Mouse (Mus musculus) MEL (cell line): ENCODE data around the gene Atp13a3. TPM values are rescaled to one million over a fixed set of nuclear protein-coding genes. Genes with fewer than 3 reads are reported as not detected.
A peak's percentile ranks its signal among the peaks of the same experiment; 100 is the strongest.

Experiments used
- DNase-seq: peaks from one replicate; pipeline ENCODE4 v3.0.0; 2011; ENCODE audit warnings: low read depth, low spot score
- H3K27ac ChIP-seq: 2 replicates; pipeline ENCODE4 v1.5.1; 2012; ENCODE audit warnings: low read depth, mild to moderate bottlenecking, control low read depth, low read length, moderate library complexity; ENCODE audit not compliant: control insufficient read depth
- H3K27me3 ChIP-seq, 2 experiments: fragments of 150-350 bp in 1 of 2; sonication (generic) in 1 of 2; 2 replicates each; pipeline ENCODE4 v1.6.1; 2012; ENCODE audit warnings: low read length in 2 of 2, mild to moderate bottlenecking in 2 of 2, improper control_type of control experiment in 1 of 2, moderate library complexity in 1 of 2; ENCODE audit not compliant: insufficient read depth in 2 of 2, control insufficient read depth in 1 of 2
- H3K36me3 ChIP-seq, 2 experiments: 2 replicates each; pipeline ENCODE4 v1.6.1; 2012 to 2014; ENCODE audit warnings: low read length in 2 of 2, improper control_type of control experiment in 1 of 2, inconsistent platforms in 1 of 2, mild to moderate bottlenecking in 1 of 2; ENCODE audit not compliant: insufficient read depth in 2 of 2, control insufficient read depth in 1 of 2
- H3K4me1 ChIP-seq, 2 experiments: fragments of 150-350 bp in 1 of 2; sonication (generic) in 1 of 2; 2 replicates each; pipeline ENCODE4 v1.6.1; 2012; ENCODE audit warnings: low read length in 2 of 2, improper control_type of control experiment in 1 of 2, mild to moderate bottlenecking in 1 of 2; ENCODE audit not compliant: insufficient read depth in 2 of 2, control insufficient read depth in 1 of 2
- H3K4me3 ChIP-seq, 2 experiments: fragments of 150-350 bp in 1 of 2; sonication (generic) in 1 of 2; 2 replicates each; pipeline ENCODE4 v1.5.1; 2012; ENCODE audit warnings: low read depth in 2 of 2, low read length in 2 of 2, mild to moderate bottlenecking in 2 of 2, moderate library complexity in 2 of 2, control low read depth in 1 of 2, improper control_type of control experiment in 1 of 2; ENCODE audit not compliant: control insufficient read depth in 1 of 2, insufficient read depth in 1 of 2
- H3K79me2 ChIP-seq: 2 replicates; pipeline ENCODE4 v1.6.1; 2012; ENCODE audit warnings: mild to moderate bottlenecking, low read length, moderate library complexity; ENCODE audit not compliant: control insufficient read depth, poor library complexity, insufficient read depth
- H3K9ac ChIP-seq: 2 replicates; pipeline ENCODE4 v1.6.1; 2012; ENCODE audit warnings: low read depth, mild to moderate bottlenecking, control low read depth, low read length, moderate library complexity; ENCODE audit not compliant: control insufficient read depth, poor library complexity, severe bottlenecking
- H3K9me3 ChIP-seq: fragments of 150-350 bp; sonication (generic); replicated peaks from 2 replicates; pipeline ENCODE4 v1.6.1; 2012; ENCODE audit warnings: mild to moderate bottlenecking, low read length, improper control_type of control experiment, moderate library complexity; ENCODE audit not compliant: insufficient read depth
- BHLHE40 ChIP-seq: IDR thresholded peaks from 2 replicates; pipeline ENCODE4 v1.6.1; 2012; ENCODE audit warnings: low read depth, mild to moderate bottlenecking, inconsistent platforms, low read length, improper control_type of control experiment, borderline replicate concordance
- CHD2 ChIP-seq: IDR thresholded peaks from 2 replicates; pipeline ENCODE4 v1.6.1; 2011; ENCODE audit warnings: low read length, improper control_type of control experiment
- CTCF ChIP-seq, 3 experiments: IDR thresholded peaks in 2 of 3; conservative IDR thresholded peaks in 1 of 3; 2 replicates each; pipeline ENCODE4 v1.5.1; 2011 to 2012; ENCODE audit warnings: low read length in 3 of 3, low read depth in 2 of 3, mild to moderate bottlenecking in 2 of 3, improper control_type of control experiment in 1 of 3, inconsistent platforms in 1 of 3, mixed read lengths in 1 of 3, moderate library complexity in 1 of 3; ENCODE audit not compliant: control insufficient read depth in 1 of 3, insufficient read depth in 1 of 3, poor library complexity in 1 of 3, severe bottlenecking in 1 of 3
- ELF1 ChIP-seq: IDR thresholded peaks from 2 replicates; pipeline ENCODE4 v1.6.1; 2014; ENCODE audit warnings: low read depth, mild to moderate bottlenecking, inconsistent platforms, low read length, improper control_type of control experiment, moderate library complexity
- EP300 ChIP-seq, 2 experiments: IDR thresholded peaks; 2 replicates each; pipeline ENCODE4 v1.6.1; 2011; ENCODE audit warnings: improper control_type of control experiment in 2 of 2, low read length in 2 of 2, low read depth in 1 of 2, mild to moderate bottlenecking in 1 of 2
- ETS1 ChIP-seq: IDR thresholded peaks from 2 replicates; pipeline ENCODE4 v1.6.1; 2012; ENCODE audit warnings: low read depth, mild to moderate bottlenecking, inconsistent platforms, low read length, improper control_type of control experiment, moderate library complexity
- GABPA ChIP-seq: IDR thresholded peaks from 2 replicates; pipeline ENCODE4 v1.6.1; 2012; ENCODE audit warnings: low read depth, mild to moderate bottlenecking, inconsistent platforms, low read length, improper control_type of control experiment, moderate library complexity
- GATA1 ChIP-seq: IDR thresholded peaks from 2 replicates; pipeline ENCODE4 v1.6.1; 2011; ENCODE audit warnings: low read depth, low read length, improper control_type of control experiment
- HCFC1 ChIP-seq: IDR thresholded peaks from 2 replicates; pipeline ENCODE4 v1.6.1; 2012; ENCODE audit warnings: low read depth, mild to moderate bottlenecking, inconsistent platforms, low read length, improper control_type of control experiment, moderate library complexity
- JUND ChIP-seq: IDR thresholded peaks from 2 replicates; pipeline ENCODE4 v1.6.1; 2011; ENCODE audit warnings: low read depth, mild to moderate bottlenecking, improper control_type of control experiment, low read length
- KAT2A ChIP-seq: conservative IDR thresholded peaks from 2 replicates; pipeline ENCODE4 v1.6.1; 2012; ENCODE audit warnings: low read depth, low read length, improper control_type of control experiment, inconsistent platforms
- MAFK ChIP-seq: IDR thresholded peaks from 2 replicates; pipeline ENCODE4 v1.6.1; 2011; ENCODE audit warnings: low read depth, mild to moderate bottlenecking, low read length, improper control_type of control experiment, borderline replicate concordance
- MAX ChIP-seq: IDR thresholded peaks from 2 replicates; pipeline ENCODE4 v1.6.1; 2011; ENCODE audit warnings: low read length, improper control_type of control experiment
- MEF2A ChIP-seq: IDR thresholded peaks from 2 replicates; pipeline ENCODE4 v1.6.1; 2014; ENCODE audit warnings: low read depth, mild to moderate bottlenecking, inconsistent platforms, low read length, improper control_type of control experiment; ENCODE audit not compliant: poor library complexity, insufficient replicate concordance, severe bottlenecking; ENCODE audit errors: extremely low read depth
- MXI1 ChIP-seq: IDR thresholded peaks from 2 replicates; pipeline ENCODE4 v1.6.1; 2011; ENCODE audit warnings: mild to moderate bottlenecking, low read depth, low read length, improper control_type of control experiment
- MYB ChIP-seq: IDR thresholded peaks from 2 replicates; pipeline ENCODE4 v1.6.1; 2011; ENCODE audit warnings: mild to moderate bottlenecking, low read depth, low read length, improper control_type of control experiment
- MYC ChIP-seq: IDR thresholded peaks from 2 replicates; pipeline ENCODE4 v1.6.1; 2011; ENCODE audit warnings: low read depth, mild to moderate bottlenecking, low read length, improper control_type of control experiment, moderate library complexity
- NELFE ChIP-seq: IDR thresholded peaks from 2 replicates; pipeline ENCODE4 v1.6.1; 2011; ENCODE audit warnings: low read depth, low read length, improper control_type of control experiment
- POLR2A ChIP-seq, 2 experiments: IDR thresholded peaks; 2 replicates each; pipeline ENCODE4 v1.6.1; 2011 to 2012; ENCODE audit warnings: low read length in 2 of 2, mild to moderate bottlenecking in 2 of 2, control low read depth in 1 of 2, improper control_type of control experiment in 1 of 2, low read depth in 1 of 2, moderate library complexity in 1 of 2; ENCODE audit not compliant: control insufficient read depth in 1 of 2, insufficient read depth in 1 of 2, poor library complexity in 1 of 2
- POLR2AphosphoS2 ChIP-seq: IDR thresholded peaks from 2 replicates; pipeline ENCODE4 v1.6.1; 2011; ENCODE audit warnings: low read length, improper control_type of control experiment
- POLR2AphosphoS5 ChIP-seq: IDR thresholded peaks from 2 replicates; pipeline ENCODE4 v1.6.1; 2012; ENCODE audit warnings: low read depth, borderline replicate concordance, mild to moderate bottlenecking, inconsistent platforms, low read length, moderate library complexity, mixed read lengths
- SIN3A ChIP-seq: IDR thresholded peaks from 2 replicates; pipeline ENCODE4 v1.6.1; 2012; ENCODE audit warnings: low read length, improper control_type of control experiment, inconsistent platforms
- SMC3 ChIP-seq: IDR thresholded peaks from 2 replicates; pipeline ENCODE4 v1.6.1; 2011; ENCODE audit warnings: low read depth, low read length, improper control_type of control experiment
- TAL1 ChIP-seq: IDR thresholded peaks from 2 replicates; pipeline ENCODE4 v1.6.1; 2012; ENCODE audit warnings: mild to moderate bottlenecking, inconsistent platforms, low read length, moderate library complexity, mixed read lengths
- TCF12 ChIP-seq: IDR thresholded peaks from 2 replicates; pipeline ENCODE4 v1.6.1; 2014; ENCODE audit warnings: low read depth, mild to moderate bottlenecking, inconsistent platforms, low read length, improper control_type of control experiment, moderate library complexity
- USF2 ChIP-seq, 2 experiments: IDR thresholded peaks; 2 replicates each; pipeline ENCODE4 v1.6.1; 2011 to 2012; ENCODE audit warnings: improper control_type of control experiment in 2 of 2, low read length in 2 of 2, borderline replicate concordance in 1 of 2, inconsistent platforms in 1 of 2, low read depth in 1 of 2, mild to moderate bottlenecking in 1 of 2; ENCODE audit not compliant: insufficient read depth in 1 of 2
- ZC3H11A ChIP-seq: IDR thresholded peaks from 2 replicates; pipeline ENCODE4 v1.6.1; 2012; ENCODE audit warnings: low read depth, mild to moderate bottlenecking, inconsistent platforms, low read length, improper control_type of control experiment
- ZKSCAN1 ChIP-seq: IDR thresholded peaks from 2 replicates; pipeline ENCODE4 v1.6.1; 2012; ENCODE audit warnings: low read depth, mild to moderate bottlenecking, inconsistent platforms, low read length, improper control_type of control experiment, moderate library complexity
- ZMIZ1 ChIP-seq: IDR thresholded peaks from 2 replicates; pipeline ENCODE4 v1.6.1; 2012; ENCODE audit warnings: low read depth, mild to moderate bottlenecking, inconsistent platforms, low read length, improper control_type of control experiment, moderate library complexity
- ZNF384 ChIP-seq: IDR thresholded peaks from 2 replicates; pipeline ENCODE4 v1.6.1; 2012; ENCODE audit warnings: low read depth, mild to moderate bottlenecking, inconsistent platforms, low read length, improper control_type of control experiment
- polyA plus RNA-seq, 2 experiments: library from polyadenylated mRNA; stranded (reverse) in 1 of 2; unstranded in 1 of 2; fragments of >175 nt in 1 of 2; fragments of >200 nt in 1 of 2; gene quantifications; 2 replicates each; pipeline versions ENCODE4 v1.2.1 to v1.2.4; 2012; ENCODE audit warnings: low replicate concordance in 2 of 2, low read depth in 1 of 2; ENCODE audit not compliant: insufficient read length in 2 of 2, insufficient read depth in 1 of 2, missing spikeins in 1 of 2
- total RNA-seq: library from RNA; depleted of rRNA; stranded (reverse); fragments of 300-350 nt; gene quantifications from 2 replicates; pipeline ENCODE4 v1.2.3, GENCODE M21; 2012; rRNA removed

The Atp13a3 gene
- total RNA-seq (120 and 145 TPM in 2 replicates), polyA plus RNA-seq (100 to 1,000 TPM in 1 of 2 experiments, 10 to 100 TPM in 1; 93.3 to 117 TPM)

DNA sequence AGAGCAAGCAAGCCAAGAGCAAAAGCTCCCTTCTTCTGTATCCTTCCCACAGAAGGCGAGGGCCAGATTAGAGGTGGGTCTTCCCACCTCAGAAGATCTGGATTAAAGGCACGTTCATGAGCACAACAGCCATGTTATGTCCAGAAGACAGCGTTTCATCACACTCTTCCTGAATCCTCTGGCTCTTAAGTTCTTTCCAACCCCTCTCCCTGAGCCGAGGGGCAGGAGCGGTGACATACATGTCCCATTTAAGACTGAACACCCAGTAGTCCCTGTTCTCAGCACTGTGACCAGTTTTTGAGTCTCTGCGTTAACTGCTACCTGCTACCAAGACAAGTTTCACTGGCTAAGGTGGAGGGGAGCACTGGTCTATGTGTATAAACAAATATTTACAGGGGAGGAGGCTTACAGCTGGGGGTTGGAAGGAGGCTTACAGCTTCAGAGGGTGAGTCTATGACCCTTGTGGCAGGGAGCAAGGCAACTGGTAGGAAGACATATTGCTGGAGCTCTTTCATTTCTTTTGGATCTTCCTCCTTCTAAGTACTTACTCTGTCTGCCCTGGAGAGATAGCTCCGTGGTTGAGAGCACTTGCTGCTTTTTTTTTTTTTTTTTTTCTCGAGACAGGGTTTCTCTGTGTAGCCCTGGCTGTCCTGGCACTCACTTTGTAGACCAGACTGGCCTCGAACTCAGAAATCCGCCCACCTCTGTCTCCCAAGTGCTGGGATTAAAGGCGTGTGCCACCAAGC is at the start of gene Atp13a3:
Gene Atp13a3, minus strand, starts transcription at position 51 of the 746 bp plus-strand sequence.
- Histone ChIP-seq H3K9me3 (no peaks in the 10 kb centered on the region), H3K36me3 (peaks cover 0 to 36% of the 10 kb centered on the region in 2 experiments; a peak in 2 of 4 replicates), H3K27me3 (no peaks in the 10 kb centered on the region), H3K4me1 (peaks cover 24 to 40% of the 10 kb centered on the region in 2 experiments), H3K4me3 (peak within 1 kb of the TSS in 1 of 2 experiments; percentile 20; a peak in 1 of 4 replicates), H3K27ac (peak within 1 kb of the TSS; percentile 72), H3K9ac (peak within 1 kb of the TSS; percentile 38; the same call in 1 of the 2 replicates), H3K79me2 (no peaks in the 10 kb centered on the region)
- TF ChIP-seq TCF12 (0 out of 2 replicates have a peak, but pooled peaks have one; percentile 45), CHD2 (no peak), ZMIZ1 (no peak), GATA1 (no peak), MAX (no peak), MYC (no peak), POLR2AphosphoS5 (no peak), ZC3H11A (no peak), TAL1 (peak; percentile 48), POLR2A (IDR thresholded peaks at IDR 0.05; ENCODE audit: control insufficient read depth in 1 of 2, insufficient read depth in 1 of 2, low read depth in 1 of 2, low read length in 2 of 2, poor library complexity in 1 of 2) (no peak), ELF1 (no peak), SIN3A (no peak; the same call in 1 of the 2 replicates), USF2 (IDR thresholded peaks at IDR 0.05; ENCODE audit: borderline replicate concordance in 1 of 2, insufficient read depth in 1 of 2, low read depth in 1 of 2, low read length in 2 of 2) (no peak), BHLHE40 (no peak), MYB (no peak), HCFC1 (no peak), EP300 (IDR thresholded peaks at IDR 0.05; ENCODE audit: low read depth in 1 of 2, low read length in 2 of 2) (0 out of 4 replicates have a peak, but pooled peaks of 1 of the 2 experiments have one; percentile 16), MXI1 (no peak), KAT2A (no peak), MEF2A (no peak), POLR2AphosphoS2 (no peak), ZNF384 (peak; percentile 91), GABPA (no peak), CTCF (IDR thresholded peaks at IDR 0.05 in 2 of 3, conservative IDR thresholded peaks at IDR 0.05 in 1 of 3; ENCODE audit: control insufficient read depth in 1 of 3, insufficient read depth in 1 of 3, low read depth in 2 of 3, low read length in 3 of 3, poor library complexity in 1 of 3, severe bottlenecking in 1 of 3) (no peak), MAFK (no peak), JUND (no peak), ZKSCAN1 (no peak), SMC3 (no peak), NELFE (no peak), ETS1 (no peak)
- DNase-seq, result peak; percentile 60
